Mouse (Mus musculus): ENCODE results near the gene Nadk2.

GRCm38 (mm10) chr15:9094366-9094750, 23.3 kb downstream of the Nadk2 start:
- TF ChIP-seq CTCF (IDR thresholded peaks at IDR 0.05; ENCODE audit: insufficient read depth, low read depth, low read length) (0 out of 2 replicates have a peak, but pooled peaks have one; percentile 0), POLR2A (IDR thresholded peaks at IDR 0.05; ENCODE audit: insufficient read depth, low read depth, low read length) (no peak)
